In the genomic region with DNA sequence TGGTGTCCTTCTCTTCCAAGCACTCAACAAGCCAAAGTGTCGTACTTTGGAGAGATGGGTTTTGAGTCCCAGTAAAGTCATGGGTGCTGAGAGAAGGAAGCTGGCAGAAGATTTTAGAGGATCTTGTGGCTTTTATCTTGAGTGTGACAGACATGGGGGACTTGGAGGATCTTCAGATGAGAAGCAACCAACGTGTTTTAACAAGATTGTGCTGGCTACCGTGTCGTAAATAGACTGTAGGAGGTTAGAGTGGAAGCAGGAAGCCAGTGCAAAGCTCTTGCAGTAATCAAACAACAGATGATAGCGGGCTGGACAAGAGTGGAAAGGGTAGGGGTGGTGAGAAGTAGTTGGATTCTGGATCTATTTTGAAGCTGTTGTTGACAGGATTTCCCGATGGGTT, we compare ENCODE assay signal across 23 mouse cellular contexts.
A peak's percentile ranks its signal among the peaks of the same experiment; 100 is the strongest.
DNase-seq lines count a peak whose midpoint lies in the region; ATAC-seq lines count a peak whose summit lies in the region.
"Had no signal": no experiment of that assay in that cellular context is flagged by ENCODE, and none has a peak within 500 bp of the region (broad histone marks: within the 10 kb centered on the region; RNA-seq: fewer than 3 reads in every experiment).

No protein-coding gene starts in this region.

- peaks cover 38% of the 10 kb centered on the region for H3K4me1 ChIP-seq in heart, embryonic 13.5 days
- H3K4me1 ChIP-seq in liver, embryonic 12.5 days = peaks cover 24% of the 10 kb centered on the region
- H3K4me1 ChIP-seq: embryonic facial prominence, embryonic 15.5 days; forebrain, embryonic 15.5 days had no signal

- H3K36me3 ChIP-seq in heart, embryonic 13.5 days = no peaks in the 10 kb centered on the region
- H3K36me3 ChIP-seq in liver, embryonic 12.5 days = no peaks in the 10 kb centered on the region
- H3K36me3 ChIP-seq: embryonic facial prominence, embryonic 15.5 days; forebrain, embryonic 10.5 days; forebrain, embryonic 15.5 days; heart, embryonic 15.5 days; hindbrain, embryonic 13.5 days had no signal

- H3K4me2 ChIP-seq in heart, embryonic 13.5 days = peak overlapping the region; percentile 24
- H3K4me2 ChIP-seq in liver, embryonic 12.5 days = no peak overlapping the region
- H3K4me2 ChIP-seq: embryonic facial prominence, embryonic 15.5 days; forebrain, embryonic 15.5 days; heart, embryonic 15.5 days; hindbrain, embryonic 13.5 days had no signal

- 25% methylated on average over 6 of the region's 6 CpGs for WGBS in heart, embryonic 13.5 days
- 20% methylated on average over 6 of the region's 6 CpGs for WGBS in liver, embryonic 12.5 days (ENCODE audit: insufficient replicate concordance)

- H3K27ac ChIP-seq in heart, embryonic 13.5 days (replicated peaks) = 0 out of 2 replicates have a peak overlapping the region, but pooled peaks have one; percentile 2
- H3K27ac ChIP-seq in liver, embryonic 12.5 days = no peak overlapping the region
- H3K27ac ChIP-seq: embryonic facial prominence, embryonic 15.5 days; forebrain, embryonic 10.5 days; forebrain, embryonic 15.5 days; heart, embryonic 15.5 days; hindbrain, embryonic 13.5 days; hindbrain, postnatal 0 days had no signal

- no peak for DNase-seq in heart, adult 8-10 months (ENCODE audit: low spot score)
- no peak for DNase-seq in liver
- peak; percentile 3 for DNase-seq in c-Kit-positive CD71-positive TER-119-positive erythroid progenitor cells, embryonic 14.5 days (ENCODE audit: low spot score)
- no peak for DNase-seq in frontal cortex, postnatal 25 days (ENCODE audit: low spot score in 2 of 2)
- no peak for DNase-seq in urinary bladder, postnatal 36 days (ENCODE audit: low spot score in 2 of 2)
- DNase-seq: adrenal gland, adult 2 months; adrenal gland, postnatal 25 days; cerebellum, adult 2 months; cerebellum, postnatal 10 days; gastrocnemius, postnatal 14 days; kidney, adult 11 months had no signal

- H3K9me3 ChIP-seq in heart, embryonic 13.5 days = no peaks in the 10 kb centered on the region
- no peaks in the 10 kb centered on the region for H3K9me3 ChIP-seq in liver, embryonic 12.5 days (replicated peaks)
- H3K9me3 ChIP-seq: embryonic facial prominence, embryonic 15.5 days; forebrain, embryonic 10.5 days; forebrain, embryonic 15.5 days; heart, embryonic 15.5 days; hindbrain, embryonic 13.5 days had no signal

- H3K27me3 ChIP-seq in heart, embryonic 13.5 days (replicated peaks) = no peaks in the 10 kb centered on the region
- no peaks in the 10 kb centered on the region for H3K27me3 ChIP-seq in liver, embryonic 12.5 days (replicated peaks)
- H3K27me3 ChIP-seq: embryonic facial prominence, embryonic 15.5 days; forebrain, embryonic 15.5 days; heart, embryonic 15.5 days; hindbrain, embryonic 13.5 days; Patski had no signal

- H3K4me3 ChIP-seq in heart, embryonic 13.5 days = no peak overlapping the region
- no peak overlapping the region for H3K4me3 ChIP-seq in liver, embryonic 12.5 days
- H3K4me3 ChIP-seq: embryonic facial prominence, embryonic 15.5 days; erythroblast, embryonic 14.5 days; forebrain, embryonic 10.5 days; forebrain, embryonic 15.5 days; heart, embryonic 15.5 days; hindbrain, embryonic 13.5 days had no signal

- no peak overlapping the region for H3K9ac ChIP-seq in heart, embryonic 13.5 days
- no peak overlapping the region for H3K9ac ChIP-seq in liver, embryonic 12.5 days
- H3K9ac ChIP-seq: embryonic facial prominence, embryonic 15.5 days; forebrain, embryonic 15.5 days; heart, embryonic 15.5 days; hindbrain, embryonic 13.5 days had no signal

- ATAC-seq in heart, embryonic 13.5 days (ENCODE audit: extremely low read depth, insufficient number of reproducible peaks, low FRiP score, low TSS enrichment) = no peak
- peak; percentile 40; the same call in 1 of the 2 replicates for ATAC-seq in liver, embryonic 12.5 days
- ATAC-seq in megakaryocyte-erythroid progenitor cell, adult 5-6 weeks (replicated peaks; ENCODE audit: low FRiP score, low TSS enrichment, poor library complexity, severe bottlenecking) = peak; percentile 73
- ATAC-seq: activated CD4-positive, CD25-positive, alpha-beta regulatory T cell, adult 4 months; forebrain, embryonic 15.5 days; hindbrain, postnatal 0 days; Patski had no signal
